Comparison of ENCODE assay signal across 9 mouse cellular contexts in genomic region chr6:128028116-128028940, GRCm38 (mm10).
DNase-seq lines count a peak whose midpoint lies in the region; ATAC-seq lines count a peak whose summit lies in the region.
"Had no signal": no experiment of that assay in that cellular context is flagged by ENCODE, and none has a peak within 500 bp of the region (broad histone marks: within the 10 kb centered on the region; RNA-seq: fewer than 3 reads in every experiment).

No protein-coding gene starts in this region.

- H3K4me1 ChIP-seq in midbrain, embryonic 12.5 days: peaks cover 19% of the 10 kb centered on the region

- WGBS in midbrain, embryonic 12.5 days: 11% methylated on average over 10 of the region's 10 CpGs

- peak; percentile 28; the same call in 1 of the 2 replicates for ATAC-seq in midbrain, embryonic 12.5 days (ENCODE audit: low FRiP score, low read depth)
- no peak for ATAC-seq in erythroblast, adult 5-6 weeks (replicated peaks; ENCODE audit: low FRiP score, poor library complexity, severe bottlenecking)

- H3K9me3 ChIP-seq in midbrain, embryonic 12.5 days: no peaks in the 10 kb centered on the region
- H3K9me3 ChIP-seq: neural tube, embryonic 13.5 days had no signal

- peaks cover 16% of the 10 kb centered on the region for H3K27me3 ChIP-seq in midbrain, embryonic 12.5 days

- no peak overlapping the region for H3K4me3 ChIP-seq in midbrain, embryonic 12.5 days
- H3K4me3 ChIP-seq: neural tube, embryonic 13.5 days had no signal

- no peaks in the 10 kb centered on the region for H3K36me3 ChIP-seq in midbrain, embryonic 12.5 days
- H3K36me3 ChIP-seq: neural tube, embryonic 13.5 days had no signal

- H3K4me2 ChIP-seq in midbrain, embryonic 12.5 days (replicated peaks): no peak overlapping the region
- H3K4me2 ChIP-seq: neural tube, embryonic 13.5 days had no signal

- no peak overlapping the region for H3K9ac ChIP-seq in midbrain, embryonic 12.5 days (replicated peaks)
- H3K9ac ChIP-seq: neural tube, embryonic 13.5 days had no signal

- DNase-seq in layer of hippocampus, postnatal 10 days (ENCODE audit: low spot score in 2 of 2): peak; percentile 73 to 79
- DNase-seq in layer of hippocampus, adult 8-10 months (ENCODE audit: low spot score in 2 of 2): no peak
- DNase-seq in NIH3T3 (ENCODE audit: low read depth): peak; percentile 57
- peak; percentile 85 for DNase-seq in brain, adult 2 months (ENCODE audit: low read depth, low spot score)
- DNase-seq in forelimb bud, embryonic 11.5 days (ENCODE audit: low read depth, low spot score): peak; percentile 64
- DNase-seq in layer of hippocampus, postnatal 36 days: no peak

- peak overlapping the region; percentile 61 for H3K27ac ChIP-seq in midbrain, embryonic 12.5 days (replicated peaks)
- H3K27ac ChIP-seq: neural tube, embryonic 13.5 days had no signal

Comparison
In these comparisons a context has a peak if more than half of its experiments do, and no peak if none do; other contexts are left out.
1. DNase-seq: peak in layer of hippocampus, postnatal 10 days (2 of 2), NIH3T3 (single experiment), brain, adult 2 months (single experiment) and forelimb bud, embryonic 11.5 days (single experiment); none in layer of hippocampus, adult 8-10 months (0 of 2) and layer of hippocampus, postnatal 36 days (0 of 2).